Mouse (Mus musculus) hindbrain, postnatal 0 days (tissue): ENCODE data around the gene Rnf217. TPM values are rescaled to one million over a fixed set of nuclear protein-coding genes. Genes with fewer than 3 reads are reported as not detected.

Experiments
- ATAC-seq: fragments of 200-750 bp; cut with Nextera tagmentation; 2 replicates; pipeline ENCODE4 v1.8.0; 2017; ENCODE audit warnings: mild to moderate bottlenecking, moderate TSS enrichment, moderate library complexity
- DNase-seq: peaks from one replicate; pipeline ENCODE4 v3.0.0-alpha.2; 2015; ENCODE audit warnings: low spot score
- H3K27ac ChIP-seq: fragments of 300-500 bp; sonication (generic); 2 replicates; pipeline ENCODE4 v1.5.1; 2014; ENCODE audit warnings: mild to moderate bottlenecking
- H3K27me3 ChIP-seq: fragments of 300-500 bp; sonication (generic); 2 replicates; pipeline ENCODE4 v1.6.1; 2014; ENCODE audit warnings: low read length, mixed read lengths; ENCODE audit not compliant: insufficient read depth
- H3K36me3 ChIP-seq: fragments of 300-500 bp; sonication (generic); 2 replicates; pipeline ENCODE4 v1.6.1; 2014; ENCODE audit warnings: low read length, mixed read lengths; ENCODE audit not compliant: insufficient read depth
- H3K4me1 ChIP-seq: fragments of 300-500 bp; sonication (generic); 2 replicates; pipeline ENCODE4 v1.6.1; 2014; ENCODE audit warnings: antibody characterized with exemption, low read length, mixed read lengths; ENCODE audit not compliant: insufficient read depth
- H3K4me2 ChIP-seq: fragments of 300-500 bp; sonication (generic); 2 replicates; pipeline ENCODE4 v1.6.1; 2014; ENCODE audit warnings: low read depth, mild to moderate bottlenecking, low read length, moderate library complexity, mixed read lengths
- H3K4me3 ChIP-seq: fragments of 300-500 bp; sonication (generic); 2 replicates; pipeline ENCODE4 v1.5.1; 2014; ENCODE audit warnings: low read length
- H3K9ac ChIP-seq: fragments of 300-500 bp; sonication (generic); replicated peaks from 2 replicates; pipeline ENCODE4 v1.6.1; 2014; ENCODE audit warnings: mild to moderate bottlenecking, low read length, moderate library complexity, mixed read lengths
- H3K9me3 ChIP-seq: fragments of 300-500 bp; sonication (generic); 2 replicates; pipeline ENCODE4 v1.6.1; 2016; ENCODE audit warnings: low read length, mixed read lengths
- CTCF ChIP-seq: IDR thresholded peaks from 2 replicates; pipeline ENCODE4 v1.5.1; 2016; ENCODE audit warnings: antibody characterized with exemption, control low read depth, low read depth
- WGBS: fragments of 180-500 bp; shearing (Covaris S2); extraction: QIAGEN DNeasy Blood & Tissue Kit; methylation state at CpG from one replicate; pipeline ENCODE4 v1.1.7; 2014; 5-methylcytosine and 5-hydroxymethylcytosine counted together
- polyA plus RNA-seq: library from polyadenylated mRNA; unstranded; fragments of >200 nt; fragmentation: Nextera tagmentation; extraction: Ambion mirVana; gene quantifications from 2 replicates; pipeline ENCODE4 v1.2.1, GENCODE M21; 2015
- total RNA-seq: library from RNA; depleted of rRNA; stranded (reverse); fragments of >200 nt; gene quantifications from 2 replicates; pipeline ENCODE4 v1.2.3, GENCODE M21; 2014

Rnf217 gene
- total and polyA plus RNA-seq, 2 experiments from 2014 or later, result 1.8 to 10.5 TPM

GRCm38 (mm10) chr10:31503542-31504133 is 105.3 kb downstream of the Rnf217 start:
- Histone ChIP-seq H3K36me3 (no peaks in the 10 kb centered on the region), H3K27ac (no peak overlapping the region), H3K9ac (no peak overlapping the region), H3K4me1 (no peaks in the 10 kb centered on the region), H3K27me3 (no peaks in the 10 kb centered on the region), H3K4me3 (no peak overlapping the region), H3K9me3 (no peaks in the 10 kb centered on the region), H3K4me2 (no peak overlapping the region)
- TF ChIP-seq CTCF, result no peak
- WGBS, result 65% methylated on average over 8 of the region's 8 CpGs
- DNase-seq (no peak), ATAC-seq (peak; percentile 19; the same call in 1 of the 2 replicates)

- no peaks in the 10 kb centered on the region for H3K27me3 ChIP-seq
- no peaks in the 10 kb centered on the region for H3K9me3 ChIP-seq
- TF ChIP-seq CTCF, result no peak
- WGBS, result 77% methylated on average over 5 of the region's 5 CpGs
- H3K4me3 ChIP-seq, result no peak overlapping the region
- no peak for DNase-seq
- H3K27ac ChIP-seq, result no peak overlapping the region
- no peaks in the 10 kb centered on the region for H3K4me1 ChIP-seq
- no peak overlapping the region for H3K4me2 ChIP-seq
- ATAC-seq, result no peak
- H3K36me3 ChIP-seq, result 0 out of 2 replicates have a peak, but pooled peaks cover 3% of the 10 kb centered on the region
- H3K9ac ChIP-seq, result no peak overlapping the region
Measured at GRCm38 (mm10) chr10:31501644-31502043, 107.3 kb downstream of the Rnf217 start.

- TF ChIP-seq CTCF, result no peak
- 86% methylated on average over 2 of the region's 2 CpGs for WGBS
- H3K9me3 ChIP-seq, result no peaks in the 10 kb centered on the region
- no peak overlapping the region for H3K4me3 ChIP-seq
- H3K36me3 ChIP-seq, result 0 out of 2 replicates have a peak, but pooled peaks cover 3% of the 10 kb centered on the region
- no peak overlapping the region for H3K27ac ChIP-seq
- no peak overlapping the region for H3K4me2 ChIP-seq
- H3K4me1 ChIP-seq, result no peaks in the 10 kb centered on the region
- H3K9ac ChIP-seq, result no peak overlapping the region
- DNase-seq (no peak), ATAC-seq (no peak)
- H3K27me3 ChIP-seq, result no peaks in the 10 kb centered on the region
Measured at GRCm38 (mm10) chr10:31496931-31497330, 112.1 kb downstream of the Rnf217 start.

- 74% methylated on average over 3 of the region's 3 CpGs for WGBS
- Histone ChIP-seq H3K4me2 (no peak overlapping the region), H3K4me3 (no peak overlapping the region), H3K36me3 (0 out of 2 replicates have a peak, but pooled peaks cover 3% of the 10 kb centered on the region), H3K27me3 (no peaks in the 10 kb centered on the region), H3K9me3 (no peaks in the 10 kb centered on the region), H3K4me1 (no peaks in the 10 kb centered on the region), H3K27ac (no peak overlapping the region), H3K9ac (no peak overlapping the region)
- ATAC-seq (no peak), DNase-seq (no peak)
- TF ChIP-seq CTCF, result no peak
Measured at GRCm38 (mm10) chr10:31495826-31496225, 113.2 kb downstream of the Rnf217 start.

GRCm38 (mm10) chr10:31494296-31494695 is 114.7 kb downstream of the Rnf217 start:
- no peak for TF ChIP-seq CTCF
- no peak overlapping the region for H3K9ac ChIP-seq
- ATAC-seq (no peak), DNase-seq (no peak)
- H3K9me3 ChIP-seq, result no peaks in the 10 kb centered on the region
- H3K27ac ChIP-seq, result no peak overlapping the region
- no peak overlapping the region for H3K4me2 ChIP-seq
- no peaks in the 10 kb centered on the region for H3K27me3 ChIP-seq
- 0 out of 2 replicates have a peak, but pooled peaks cover 3% of the 10 kb centered on the region for H3K36me3 ChIP-seq
- WGBS, result 96% methylated on average over 1 of the region's 1 CpGs
- no peak overlapping the region for H3K4me3 ChIP-seq
- no peaks in the 10 kb centered on the region for H3K4me1 ChIP-seq

DNA sequence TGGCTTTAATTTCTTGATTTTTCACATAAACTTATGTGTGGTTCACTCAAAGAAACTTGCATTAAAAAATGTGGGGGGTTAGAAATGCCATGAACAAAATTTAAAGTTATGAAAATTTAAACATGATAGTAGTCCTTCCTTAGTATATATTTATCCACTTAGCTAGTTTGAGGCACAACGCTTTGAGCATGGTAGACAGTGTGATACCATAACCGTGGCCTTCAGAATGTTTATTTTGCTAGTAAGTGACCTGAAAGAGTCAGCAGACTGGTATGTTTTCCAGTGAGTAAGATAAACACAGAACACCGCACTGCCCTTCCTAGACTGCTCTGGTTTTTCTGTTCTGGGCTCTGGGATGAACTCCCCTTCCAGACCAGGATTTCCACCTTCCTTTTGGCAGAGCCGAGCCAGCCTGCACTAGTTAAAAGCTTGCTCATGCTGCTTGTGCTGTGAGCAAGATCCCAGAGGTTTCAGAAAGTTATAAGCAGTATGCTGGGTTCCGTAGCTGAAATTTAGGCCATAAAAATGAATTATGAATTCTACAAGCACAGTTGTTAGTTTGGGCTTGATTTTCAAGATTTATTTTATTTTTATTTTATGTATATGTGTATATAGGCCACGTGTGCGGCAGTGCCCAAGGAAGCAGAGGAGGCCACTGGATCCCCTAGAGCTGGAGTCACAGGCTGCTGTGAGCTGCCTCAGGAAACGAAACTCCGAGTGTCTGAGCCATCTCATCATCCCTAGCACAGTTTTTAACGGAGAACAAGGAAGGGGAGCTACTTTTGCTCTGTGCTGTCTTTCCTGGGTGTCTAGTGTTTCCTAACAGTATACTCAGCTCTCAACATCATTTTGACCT is 141.7 kb downstream of the Rnf217 start:
- Histone ChIP-seq H3K9ac (no peak overlapping the region), H3K27ac (no peak overlapping the region), H3K4me3 (no peak overlapping the region), H3K36me3 (no peaks in the 10 kb centered on the region), H3K9me3 (no peaks in the 10 kb centered on the region), H3K27me3 (no peaks in the 10 kb centered on the region), H3K4me2 (no peak overlapping the region), H3K4me1 (no peaks in the 10 kb centered on the region)
- TF ChIP-seq CTCF, result no peak
- no peak for DNase-seq
- ATAC-seq, result no peak
- whole genome bisulfite sequencing, result 78% methylated on average over 10 of the region's 10 CpGs
